Mouse (Mus musculus) layer of hippocampus, adult 18-20 months (tissue): ENCODE measurements around the gene Zmym3. TPM values are rescaled to one million over a fixed set of nuclear protein-coding genes. Genes with fewer than 3 reads are reported as not detected.

Experiments used
- DNase-seq, 2 experiments: peaks; one replicate each; pipeline ENCODE4 v3.0.0; 2022; ENCODE audit warnings: low spot score in 2 of 2
- long read RNA-seq: library from polyadenylated mRNA; stranded (forward); transcript quantifications from one replicate; pipeline ENCODE4 v2.0.0, GENCODE M21; 2021
- total RNA-seq, 2 experiments: library from RNA; stranded (reverse); gene quantifications; 2 replicates each; pipeline ENCODE4 v1.2.3; 2021

The Zmym3 gene
- total RNA-seq, result 100 to 1,000 TPM; 159 to 174 TPM
- long read RNA-seq, full-length matches to known transcripts, result 5 of 42 reads
- long read RNA-seq, partial matches to known transcripts, result 25 of 42 reads
- long read RNA-seq, other reads (novel, unspliced or antisense), result 12 of 42 reads

GRCm38 (mm10) chrX:101420700-101421095 lies at the start of gene Zmym3:
Gene Zmym3, minus strand, starts transcription at chrX:101420849.
- no peak for DNase-seq

DNA sequence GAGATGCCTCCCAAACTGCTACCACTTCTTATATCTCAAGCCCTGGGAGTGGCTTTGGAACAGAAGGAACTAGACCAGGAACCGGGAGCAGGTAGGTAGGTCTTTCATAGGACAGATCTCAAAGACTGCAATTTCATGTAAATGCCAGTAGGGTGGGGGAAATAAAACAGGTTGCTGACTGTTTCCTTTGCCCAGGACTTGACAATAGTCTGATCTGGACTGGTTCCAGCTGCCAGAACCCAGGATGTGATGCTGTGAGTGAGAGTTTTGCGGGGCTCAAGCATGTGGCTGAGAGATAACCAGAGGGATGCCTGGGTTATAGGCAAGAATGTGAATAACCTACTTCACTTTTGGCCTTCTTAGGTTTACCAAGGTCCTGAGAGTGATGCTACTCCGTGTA lies 30.9 kb upstream of the Zmym3 start:
- DNase-seq, result no peak

DNA sequence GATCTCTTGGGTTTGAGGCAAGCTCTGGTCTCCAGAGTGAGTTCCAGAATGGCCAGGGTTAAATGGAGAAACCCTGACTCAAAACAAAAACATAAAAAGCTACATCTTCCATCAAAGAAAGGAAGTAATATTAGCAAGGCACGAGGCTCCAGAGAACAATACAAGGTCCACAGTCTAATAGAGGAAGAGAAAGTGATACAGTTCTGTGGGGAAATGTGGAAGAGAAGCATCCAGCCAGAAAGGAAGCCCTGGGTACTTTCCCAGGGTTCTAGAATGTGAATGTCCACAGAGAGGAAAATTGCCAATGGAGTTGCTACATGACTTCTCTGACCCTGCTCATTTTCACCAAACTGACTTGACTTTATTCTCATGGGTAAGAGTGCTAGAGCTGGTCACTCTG lies 30.5 kb upstream of the Zmym3 start:
- DNase-seq, result no peak

- DNase-seq, result no peak
Measured at GRCm38 (mm10) chrX:101448886-101449475, 28.3 kb upstream of the Zmym3 start, which contains the start of gene Itgb1bp2. Gene Itgb1bp2, plus strand, starts transcription at chrX:101449088.

GRCm38 (mm10) chrX:101429976-101430375 lies 9.3 kb upstream of the Zmym3 start:
- DNase-seq, result peak in 1 of 2 experiments; percentile 2

DNA sequence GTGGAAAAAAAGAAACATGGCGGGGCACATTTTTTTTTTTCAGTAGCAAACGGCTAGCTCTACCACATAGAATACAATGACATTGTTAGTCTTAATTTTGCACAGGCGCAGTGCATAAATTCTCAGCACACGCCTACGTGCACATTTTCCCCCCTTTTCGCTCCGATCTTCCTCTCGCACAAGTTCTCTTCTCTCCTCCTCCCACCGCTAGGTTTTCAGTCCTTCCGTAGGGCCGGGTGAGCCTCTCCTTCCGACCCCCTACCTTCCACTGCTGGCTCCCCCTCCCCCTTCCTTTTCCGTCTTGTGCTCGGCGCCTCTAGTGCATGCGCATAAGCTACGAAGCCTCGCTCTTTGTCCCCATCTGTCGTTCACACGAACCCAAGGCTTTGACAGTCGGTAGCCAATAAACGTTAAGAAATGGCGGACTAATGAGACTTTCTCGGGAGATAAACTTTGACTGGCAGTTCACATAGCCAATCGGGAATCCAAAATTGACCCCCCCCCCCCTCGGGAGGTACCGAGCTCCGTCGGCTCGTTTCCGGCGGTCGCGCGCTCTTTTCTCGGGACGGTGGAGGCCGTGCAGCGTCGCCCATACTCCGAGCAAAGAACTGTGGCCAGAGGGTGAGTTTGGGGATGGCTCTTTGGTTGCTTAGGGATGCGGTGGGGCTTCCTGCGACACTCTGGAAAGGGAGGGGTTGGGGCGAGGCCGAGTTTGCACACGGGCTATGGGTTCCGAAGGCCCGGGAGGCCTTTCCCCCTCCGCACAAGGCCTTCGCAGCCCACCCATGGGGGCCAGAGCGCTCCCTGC lies 8.7 kb upstream of the Zmym3 start, which contains the start of gene Nono:
Gene Nono, plus strand, starts transcription at position 177 of the 808 bp plus-strand sequence.
- peak; percentile 81 to 93 for DNase-seq

GRCm38 (mm10) chrX:101428785-101429141 lies 8.1 kb upstream of the Zmym3 start:
- DNase-seq, result no peak

DNA sequence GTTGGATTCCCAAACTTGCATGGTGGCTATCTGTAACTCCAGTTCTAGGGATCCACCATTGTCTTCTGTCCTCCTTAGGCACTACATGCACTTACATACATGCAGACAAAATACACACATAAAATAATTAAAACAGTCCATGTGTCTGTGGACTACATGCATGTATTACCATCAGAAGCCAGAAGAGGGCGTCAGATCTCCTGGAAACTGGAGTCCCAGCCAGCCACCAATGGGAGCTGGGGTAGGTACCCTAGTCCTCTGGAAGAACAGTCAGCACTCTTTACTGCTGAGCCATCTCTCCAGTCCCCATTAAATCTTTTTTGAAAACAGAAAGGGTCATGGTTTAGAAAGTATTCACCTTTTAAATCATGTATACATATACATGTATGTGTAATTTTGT lies 7.1 kb upstream of the Zmym3 start:
- DNase-seq, result no peak

- DNase-seq, result no peak
Measured at GRCm38 (mm10) chrX:101423462-101423861, 2.8 kb upstream of the Zmym3 start.

DNA sequence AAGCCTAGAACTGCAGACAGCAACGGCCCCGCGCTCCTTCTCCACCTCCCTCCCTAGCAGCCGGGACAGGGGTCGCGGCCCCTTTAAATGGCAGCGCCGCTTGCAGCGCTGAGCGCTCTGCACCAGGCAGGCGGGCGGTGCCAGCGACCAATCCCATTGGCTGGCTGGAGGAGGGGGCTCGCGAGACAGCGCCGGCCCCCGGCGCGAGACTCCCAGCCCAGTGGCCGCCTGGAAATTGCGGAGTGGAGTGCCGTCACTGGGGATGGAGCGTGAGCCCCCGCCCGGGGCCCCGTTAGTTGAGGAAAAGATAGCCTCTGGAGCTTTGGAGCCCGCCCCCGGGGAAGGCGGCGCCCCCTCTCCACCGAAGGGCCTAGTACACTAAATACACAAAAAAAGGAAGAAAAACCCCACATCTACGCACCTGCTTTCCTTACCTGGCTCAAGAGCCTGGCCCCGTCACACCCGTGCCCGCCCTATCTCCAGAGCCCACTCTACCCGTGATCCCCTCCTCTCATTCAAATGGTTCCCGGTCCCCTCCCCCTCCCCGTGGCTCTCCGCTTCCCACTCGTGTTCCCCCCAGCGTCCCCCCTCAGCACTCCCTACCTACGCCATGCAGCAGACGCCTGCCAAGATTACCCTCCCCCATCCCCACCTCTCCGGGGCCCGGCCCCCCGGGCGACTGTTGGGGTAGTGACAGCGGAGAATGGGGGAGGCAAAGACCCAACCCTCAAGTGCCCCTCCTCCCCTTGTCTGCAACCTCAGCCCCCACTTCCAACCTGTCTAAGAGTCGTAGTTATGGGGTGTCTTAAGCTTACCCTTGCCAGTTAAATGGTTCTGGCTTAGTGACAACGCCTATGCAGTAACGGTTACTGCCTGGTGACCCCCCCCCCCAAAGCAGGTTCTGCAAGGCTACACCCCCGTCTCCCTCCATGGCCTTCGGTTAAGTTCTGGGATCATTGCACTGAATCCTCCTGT lies 637 bp downstream of the Zmym3 start:
- DNase-seq, result peak; percentile 83 to 87

DNA sequence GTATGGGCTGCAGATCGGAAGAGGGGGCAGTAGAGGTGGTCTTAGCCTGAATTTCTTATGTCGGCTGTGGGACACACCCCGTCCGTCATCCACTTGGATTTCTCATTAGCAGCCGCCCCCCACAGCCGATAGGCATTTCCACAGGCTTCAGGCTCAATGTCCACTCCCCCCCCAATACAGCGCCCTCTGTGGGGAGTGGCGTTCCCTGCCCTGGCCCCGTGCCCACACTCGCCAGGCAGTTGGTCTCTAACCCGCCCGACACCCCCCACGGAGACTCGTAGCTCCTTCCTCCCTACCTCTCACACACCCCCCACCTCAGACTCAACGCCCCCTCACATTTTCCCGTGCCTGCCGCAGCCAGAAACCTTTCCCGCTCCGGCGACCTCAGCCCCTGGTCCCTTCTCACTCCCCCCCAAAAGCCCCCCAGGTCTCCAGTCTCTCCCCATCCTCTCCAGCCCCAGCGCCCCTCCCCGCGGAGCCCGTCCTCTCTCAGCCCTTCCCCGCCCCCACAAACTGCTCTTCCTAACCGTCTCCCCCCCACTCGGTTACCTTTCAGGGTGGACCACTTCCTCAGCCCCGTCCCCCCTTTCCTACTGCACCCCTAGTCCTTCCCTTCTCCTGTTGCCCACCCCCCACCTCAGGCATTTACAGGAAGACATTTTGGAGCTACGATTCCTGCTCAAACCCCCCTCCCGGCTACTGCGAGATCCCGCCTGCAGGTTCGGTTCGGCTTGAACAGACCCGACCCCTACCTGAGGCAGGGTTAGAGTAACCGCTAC lies 1.5 kb downstream of the Zmym3 start:
- peak in 1 of 2 experiments; percentile 12 for DNase-seq

DNA sequence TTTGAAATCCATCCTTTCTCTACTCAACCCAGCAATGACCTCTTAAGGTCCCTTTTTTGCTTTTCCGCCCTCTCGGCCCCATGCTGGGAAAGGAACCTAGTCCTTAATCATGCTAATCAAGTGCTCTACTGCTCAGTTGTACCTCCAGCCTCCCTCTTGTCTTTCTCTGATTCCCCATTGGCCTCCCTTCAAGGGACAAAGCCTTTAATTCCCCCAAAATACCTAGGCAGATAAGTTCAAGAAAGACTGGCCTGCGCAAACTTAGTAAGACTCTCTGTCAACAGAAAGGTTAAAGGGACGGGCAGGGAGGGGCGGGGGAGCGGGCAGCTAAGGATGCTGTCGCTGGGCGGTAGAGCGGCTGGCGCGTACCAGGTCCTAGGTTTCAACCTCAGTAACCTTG lies 24.2 kb downstream of the Zmym3 start:
- DNase-seq, result no peak

GRCm38 (mm10) chrX:101394341-101394740 lies 26.3 kb downstream of the Zmym3 start:
- DNase-seq, result no peak

GRCm38 (mm10) chrX:101388866-101389537 lies 31.6 kb downstream of the Zmym3 start:
- DNase-seq, result peak; percentile 21 to 48

- DNase-seq, result no peak
Measured at GRCm38 (mm10) chrX:101386222-101386621, 34.4 kb downstream of the Zmym3 start.

- DNase-seq, result no peak
Measured at GRCm38 (mm10) chrX:101384439-101385137, 36.1 kb downstream of the Zmym3 start.

DNA sequence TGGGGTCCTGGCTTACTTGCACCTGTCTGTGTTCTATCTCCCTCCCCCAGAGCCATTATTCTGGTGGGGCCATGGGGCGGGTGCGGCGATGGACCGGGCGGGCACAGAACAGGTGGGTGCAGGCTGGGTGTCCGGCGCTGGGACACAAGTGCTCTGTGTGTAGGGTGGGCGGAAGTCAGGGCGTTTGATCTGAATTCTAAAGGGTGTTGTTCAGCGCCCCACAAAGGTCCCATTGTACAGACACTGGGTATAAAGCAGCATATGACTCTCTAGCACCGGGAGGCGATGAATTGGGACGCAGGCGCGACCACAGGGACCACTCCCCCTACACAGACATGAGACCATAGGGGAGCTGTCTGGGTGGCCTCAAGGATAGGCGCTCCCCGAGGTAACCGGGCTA lies 37.2 kb downstream of the Zmym3 start:
- peak in 1 of 2 experiments; percentile 28 for DNase-seq

DNA sequence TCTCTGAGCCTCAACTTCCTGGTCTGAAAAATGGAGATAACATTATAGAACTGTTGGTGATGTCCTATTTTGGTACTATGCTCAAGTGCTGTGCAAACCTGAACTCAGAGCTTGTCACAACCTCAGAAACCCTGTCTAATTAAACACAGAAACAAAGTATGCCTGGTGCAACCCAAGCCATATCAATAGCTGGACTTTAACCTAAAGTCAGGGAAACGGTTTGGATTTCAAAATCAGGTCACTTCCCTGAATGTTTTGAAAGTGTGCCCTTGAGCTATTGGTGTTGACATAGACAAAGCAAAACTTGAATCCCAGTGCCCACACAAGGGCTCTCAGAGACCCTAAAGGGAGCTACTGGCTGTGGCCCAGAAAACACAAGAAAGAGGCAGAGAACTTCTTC lies 40.9 kb downstream of the Zmym3 start:
- no peak for DNase-seq

- DNase-seq, result no peak
Measured at GRCm38 (mm10) chrX:101377076-101377475, 43.6 kb downstream of the Zmym3 start.
